Mouse (Mus musculus) right cerebral cortex, adult 18-20 months (tissue): ENCODE measurements around the gene Crtc1.

ENCODE experiments used
- DNase-seq: peaks from one replicate; pipeline ENCODE4 v3.0.0; 2022; ENCODE audit warnings: mixed read lengths

Gene Crtc1

DNA sequence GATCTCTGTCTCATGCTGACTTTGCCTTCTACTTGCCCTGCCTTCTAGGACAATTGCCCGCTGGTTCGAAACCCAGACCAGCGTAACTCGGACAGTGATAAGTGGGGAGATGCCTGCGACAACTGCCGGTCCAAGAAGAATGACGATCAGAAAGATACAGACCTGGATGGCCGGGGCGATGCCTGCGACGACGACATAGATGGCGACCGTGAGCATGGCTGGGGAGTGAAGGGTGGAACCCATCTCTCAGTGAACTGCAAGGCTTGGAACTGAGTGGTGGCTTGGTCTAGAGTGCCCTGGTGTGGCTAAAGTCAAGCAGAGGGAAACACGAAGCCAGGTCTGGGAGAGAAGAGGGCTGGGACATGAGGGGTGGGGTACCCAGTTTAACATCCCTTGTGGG is 62.3 kb downstream of the Crtc1 start:
- DNase-seq, result no peak

DNA sequence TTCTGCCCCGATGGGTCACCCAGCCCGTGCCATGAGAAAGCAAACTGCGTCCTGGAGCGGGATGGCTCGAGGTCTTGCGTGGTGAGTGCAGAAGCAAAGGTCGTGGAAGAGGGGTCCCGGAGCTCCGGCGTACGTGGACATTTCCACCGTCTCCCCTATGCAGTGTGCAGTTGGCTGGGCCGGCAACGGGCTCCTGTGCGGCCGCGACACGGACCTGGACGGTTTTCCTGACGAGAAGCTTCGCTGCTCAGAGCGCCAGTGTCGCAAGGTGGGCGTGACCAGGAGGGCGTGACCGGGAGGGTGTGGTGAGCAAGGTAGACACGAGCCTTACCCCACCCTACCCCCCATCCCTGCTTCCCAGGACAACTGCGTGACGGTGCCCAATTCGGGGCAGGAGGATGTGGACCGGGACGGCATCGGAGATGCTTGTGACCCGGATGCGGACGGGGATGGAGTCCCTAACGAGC is 63.1 kb downstream of the Crtc1 start:
- DNase-seq, result no peak

DNA sequence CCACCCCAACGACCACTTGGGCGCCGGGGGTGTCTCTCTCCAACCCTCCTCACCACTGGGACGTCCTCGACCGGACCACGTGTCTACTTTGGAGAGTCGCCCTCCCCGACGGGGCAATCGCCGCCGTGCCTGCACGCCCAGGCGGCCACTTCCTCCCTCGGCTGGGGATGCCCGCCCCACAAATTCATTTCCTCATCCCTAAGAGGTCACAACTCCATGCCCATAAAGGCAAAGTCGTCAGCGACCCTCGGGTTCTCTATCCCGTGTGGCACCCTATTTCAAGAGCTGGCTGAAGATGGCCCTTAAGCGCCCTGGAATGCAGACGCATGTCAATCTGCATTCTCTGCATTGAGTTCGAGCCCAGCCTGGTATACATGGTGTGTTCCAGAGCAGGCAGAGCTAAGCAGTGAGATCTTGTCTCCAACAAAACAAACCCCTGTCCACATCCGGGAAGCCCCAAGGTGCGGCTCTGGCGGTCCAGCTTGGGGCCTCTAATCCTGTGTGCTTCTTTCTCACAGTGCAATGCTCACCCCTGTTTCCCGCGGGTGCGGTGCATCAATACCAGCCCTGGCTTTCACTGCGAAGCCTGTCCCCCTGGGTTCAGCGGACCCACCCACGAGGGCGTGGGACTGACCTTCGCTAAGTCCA is 64.0 kb downstream of the Crtc1 start:
- DNase-seq, result no peak

DNA sequence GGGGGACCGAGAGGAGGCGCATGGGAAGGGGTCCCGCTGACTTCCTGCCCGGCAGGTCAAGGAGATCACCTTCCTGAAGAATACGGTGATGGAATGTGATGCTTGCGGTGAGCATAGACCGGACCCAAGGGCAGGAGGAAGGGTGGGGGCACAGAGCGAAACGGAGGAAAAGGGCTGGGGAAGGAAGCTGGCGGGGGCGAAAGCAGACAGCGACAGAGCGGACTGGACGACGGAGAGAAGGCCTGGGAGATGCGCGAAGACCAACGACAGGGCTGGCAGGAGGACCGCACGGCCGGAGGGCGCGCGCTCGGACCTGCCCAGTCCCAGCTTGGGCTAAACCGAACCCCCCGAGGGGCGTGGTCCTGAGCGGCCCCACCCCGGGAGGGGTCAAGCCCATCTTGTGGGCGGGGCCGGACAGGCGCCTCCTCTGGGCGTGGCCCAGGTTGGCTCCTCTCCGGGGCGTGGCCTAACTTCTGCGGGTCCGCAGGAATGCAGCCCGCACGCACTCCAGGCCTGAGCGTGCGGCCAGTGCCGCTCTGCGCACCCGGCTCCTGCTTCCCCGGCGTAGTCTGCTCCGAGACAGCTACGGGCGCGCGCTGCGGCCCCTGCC is 65.0 kb downstream of the Crtc1 start:
- no peak for DNase-seq

DNA sequence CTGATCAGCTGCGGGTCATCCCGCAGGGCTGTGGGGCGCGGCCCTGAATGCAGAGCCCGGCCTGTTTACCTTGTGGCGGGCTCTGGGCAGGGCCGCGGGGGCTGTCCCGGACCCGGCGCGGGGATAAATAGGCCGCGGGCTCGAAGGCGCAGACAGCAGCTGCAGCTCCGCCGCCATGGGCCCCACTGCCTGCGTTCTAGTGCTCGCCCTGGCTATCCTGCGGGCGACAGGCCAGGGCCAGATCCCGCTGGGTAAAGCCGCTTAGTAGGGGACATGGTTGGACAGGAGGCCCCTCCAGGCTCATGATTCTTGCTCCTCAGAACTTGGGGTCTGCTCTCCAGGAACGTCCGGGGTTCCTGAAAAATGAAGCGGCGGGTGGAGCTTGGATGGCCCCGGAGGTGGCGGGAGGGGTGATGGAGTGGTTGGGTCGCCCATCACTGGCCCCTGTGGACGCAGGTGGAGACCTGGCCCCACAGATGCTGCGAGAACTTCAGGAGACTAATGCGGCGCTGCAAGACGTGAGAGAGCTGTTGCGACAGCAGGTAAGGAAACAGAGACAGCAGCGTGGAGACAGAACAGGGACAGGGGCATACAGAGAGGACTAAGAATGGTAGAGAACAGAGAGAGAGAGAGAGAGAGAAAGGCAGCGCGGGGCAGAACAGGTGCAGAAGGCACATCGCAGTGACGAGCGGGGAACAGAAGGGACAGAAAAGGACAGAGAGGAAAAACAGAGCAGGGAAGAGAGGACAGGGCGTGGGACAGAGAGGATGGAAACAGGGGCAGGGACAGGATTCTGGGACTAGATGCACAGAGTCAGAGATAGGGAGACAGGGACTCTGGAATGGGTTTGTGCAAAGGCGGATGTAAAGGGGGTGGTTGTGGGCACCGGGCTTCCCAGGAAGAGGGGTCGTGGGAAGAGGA is 65.7 kb downstream of the Crtc1 start, which contains the start of gene Comp:
Comp (plus strand) TSS at position 162 of the 921 bp plus-strand sequence.
- DNase-seq, result no peak

DNA sequence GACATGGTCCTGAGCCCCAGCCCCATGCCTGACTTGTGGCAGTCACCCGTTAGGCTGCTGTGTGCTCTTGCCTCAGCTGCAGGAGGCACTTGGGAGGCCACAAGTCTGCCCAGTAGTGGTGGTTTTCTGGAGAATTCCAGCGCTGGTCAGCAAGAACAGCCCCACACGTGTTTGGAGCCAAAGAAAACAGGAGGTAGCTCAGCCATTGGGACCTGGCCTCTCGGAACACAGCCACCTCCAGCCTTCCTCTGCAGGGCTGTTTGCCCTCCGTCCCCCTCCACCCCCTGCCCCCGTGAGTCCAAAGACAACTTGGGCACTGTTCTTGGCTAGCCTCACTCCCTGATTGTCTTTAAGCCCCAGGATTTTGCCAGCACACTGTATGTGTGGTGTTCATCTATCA is 67.4 kb downstream of the Crtc1 start:
- no peak for DNase-seq

DNA sequence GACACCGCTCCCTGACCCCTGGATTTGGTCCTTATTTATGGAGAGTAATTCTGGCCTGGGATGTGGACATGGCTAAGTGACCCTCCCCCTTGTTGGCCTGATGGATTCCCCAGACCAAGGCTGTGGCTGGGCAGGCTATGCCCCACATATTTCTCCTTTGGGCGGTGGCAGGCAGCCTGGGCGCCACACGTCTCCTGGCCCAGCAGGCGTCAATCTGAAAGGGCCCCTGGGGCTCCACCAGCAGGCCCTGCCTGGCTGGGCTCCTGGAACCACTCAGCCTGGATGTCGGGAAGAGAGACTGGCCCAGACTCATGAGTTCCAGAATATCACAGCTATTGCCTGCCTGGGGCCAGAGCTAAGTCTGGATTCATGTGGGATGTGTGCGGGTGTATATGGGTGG is 68.9 kb downstream of the Crtc1 start:
- DNase-seq, result no peak

DNA sequence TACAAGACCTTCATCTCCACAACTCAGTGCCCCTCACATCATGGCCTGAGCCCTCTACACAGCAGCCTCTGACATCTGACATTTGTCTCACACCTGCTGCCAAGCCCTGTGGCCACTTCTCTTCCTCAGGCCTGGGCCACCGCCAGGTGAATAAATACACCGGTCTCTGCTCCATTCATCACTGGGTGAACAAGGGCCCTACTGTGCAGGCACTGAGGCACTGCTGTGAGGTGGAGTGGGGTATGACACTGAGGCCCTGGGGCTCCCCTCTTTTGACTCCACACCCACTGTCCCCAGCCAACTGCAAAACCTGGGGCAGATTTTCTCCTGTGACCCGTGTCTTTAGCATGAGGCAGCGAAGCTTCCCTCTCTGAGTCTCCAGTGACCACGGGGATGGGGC is 72.8 kb downstream of the Crtc1 start:
- no peak for DNase-seq

DNA sequence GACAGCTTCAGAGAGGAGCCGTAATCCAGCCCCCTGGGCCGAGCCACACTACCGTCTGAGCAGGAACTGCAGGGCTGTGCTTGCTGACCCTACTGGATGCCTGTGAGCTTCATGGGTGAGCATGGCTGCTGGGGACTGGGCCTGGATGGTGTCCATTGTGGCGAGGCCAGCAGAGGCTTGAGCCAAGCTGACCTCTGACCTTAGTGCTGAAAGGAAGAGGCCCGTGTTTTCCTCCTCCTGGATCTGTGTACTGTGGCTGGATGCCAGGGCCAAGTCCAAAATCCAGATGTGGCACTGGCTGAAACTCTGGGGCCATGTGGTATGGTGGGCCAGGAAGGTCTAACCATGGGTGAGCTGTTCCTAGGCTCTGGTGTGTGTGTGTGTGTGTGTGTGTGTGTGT is 75.3 kb downstream of the Crtc1 start:
- DNase-seq, result no peak

DNA sequence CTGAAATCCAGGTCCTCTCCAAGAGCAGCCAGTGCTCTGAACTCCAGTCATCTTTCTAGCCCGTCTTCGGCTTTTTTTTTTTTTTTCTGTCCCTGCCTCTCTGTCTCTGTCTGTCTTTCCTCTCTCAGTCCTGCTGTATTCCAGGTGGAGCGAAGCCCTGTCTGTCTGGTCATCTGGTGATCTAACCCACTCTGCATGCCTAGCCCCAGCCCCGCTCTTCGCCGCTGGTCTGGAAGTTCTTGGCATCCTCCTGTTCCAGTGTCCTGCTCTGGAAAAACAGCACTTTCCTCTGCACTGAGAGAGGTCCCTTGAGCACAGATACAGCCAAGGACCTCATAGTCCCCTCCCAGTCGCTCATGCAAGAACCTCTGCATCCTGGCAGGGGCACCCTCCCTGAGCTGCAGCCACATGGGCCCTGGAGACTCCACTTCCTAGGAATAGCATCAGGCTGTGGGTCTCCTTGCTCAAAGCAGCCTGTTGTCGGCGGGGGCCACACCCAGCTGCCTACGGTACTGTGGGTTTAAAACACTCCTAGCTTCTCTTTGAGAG is 77.8 kb downstream of the Crtc1 start:
- no peak for DNase-seq

DNA sequence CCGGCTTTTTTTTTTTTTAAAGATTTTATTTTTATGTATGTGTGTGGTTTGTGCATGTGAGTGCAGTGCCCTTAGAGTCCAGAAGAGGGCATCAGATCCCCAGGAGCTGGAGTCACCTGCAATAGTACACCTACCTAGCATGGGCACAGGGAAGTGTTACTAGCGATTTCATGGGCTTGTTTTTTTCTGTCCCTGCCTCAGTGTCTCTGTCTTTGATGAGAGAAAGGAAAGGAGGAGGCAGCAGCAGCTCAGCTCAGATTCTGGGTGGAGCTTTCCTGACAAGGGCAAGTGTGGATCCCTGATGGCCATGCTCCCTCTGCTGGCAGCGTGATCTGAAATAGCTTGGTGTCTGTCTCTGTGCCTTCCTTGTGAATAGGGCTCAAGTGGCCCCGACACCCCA is 78.6 kb downstream of the Crtc1 start:
- no peak for DNase-seq

DNA sequence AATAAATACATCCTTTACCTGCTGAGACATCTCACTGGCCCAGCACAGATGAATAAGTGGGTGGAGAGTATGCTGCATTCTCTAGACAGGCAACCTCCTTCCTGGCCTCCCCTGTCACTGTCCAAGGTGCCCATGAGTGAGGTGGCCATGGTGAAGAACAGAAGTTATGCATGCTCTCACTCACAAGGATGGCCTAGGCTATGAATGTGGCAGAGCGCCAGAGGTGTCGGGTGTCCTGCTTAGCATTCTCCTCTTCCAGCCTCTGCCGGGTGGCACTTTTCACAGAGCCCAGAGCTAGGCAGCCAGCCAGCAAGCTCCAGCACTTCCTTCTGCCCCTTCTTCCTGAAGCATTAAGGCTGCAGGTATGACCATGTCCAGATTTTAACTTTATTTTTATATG is 80.0 kb downstream of the Crtc1 start:
- DNase-seq, result no peak

DNA sequence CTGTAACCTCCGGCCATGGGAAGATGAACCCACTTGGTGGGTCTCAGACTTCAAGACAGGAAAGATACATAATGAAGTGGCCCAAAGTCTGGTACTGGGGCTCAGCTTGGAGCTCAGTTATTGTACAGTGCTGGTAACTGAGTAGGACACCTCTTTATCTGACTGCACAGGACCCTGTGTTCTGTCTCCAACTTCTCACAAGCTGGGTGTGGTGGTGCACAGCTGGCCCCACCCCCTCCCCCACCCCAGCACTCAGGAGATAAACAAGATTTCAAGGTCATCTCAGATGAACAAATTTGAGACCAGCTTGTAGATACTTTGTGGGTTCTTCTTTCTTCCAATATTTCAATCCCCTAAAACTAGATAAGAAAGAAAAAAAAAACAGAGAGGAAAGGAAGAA is 83.3 kb downstream of the Crtc1 start:
- DNase-seq, result no peak

DNA sequence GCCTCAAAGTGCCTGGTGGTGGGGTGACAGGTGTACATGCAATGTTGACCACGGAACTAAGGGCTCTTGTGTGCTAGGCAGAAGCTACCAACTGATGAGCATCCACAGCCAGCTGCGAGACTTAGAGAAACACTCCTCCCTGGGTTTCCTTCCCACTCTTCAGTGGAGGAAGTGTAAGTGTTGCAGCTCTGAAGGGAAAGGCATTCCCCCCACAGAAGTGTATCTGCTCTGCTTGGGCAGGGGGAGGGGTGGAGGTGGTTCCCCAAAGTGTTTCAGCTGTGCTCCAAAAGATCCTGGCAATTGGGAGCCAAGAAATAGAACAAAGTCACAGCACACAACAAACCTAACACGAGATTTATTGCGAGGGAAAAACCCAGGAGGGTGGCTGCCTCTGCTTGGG is 85.4 kb downstream of the Crtc1 start:
- DNase-seq, result peak; percentile 68

DNA sequence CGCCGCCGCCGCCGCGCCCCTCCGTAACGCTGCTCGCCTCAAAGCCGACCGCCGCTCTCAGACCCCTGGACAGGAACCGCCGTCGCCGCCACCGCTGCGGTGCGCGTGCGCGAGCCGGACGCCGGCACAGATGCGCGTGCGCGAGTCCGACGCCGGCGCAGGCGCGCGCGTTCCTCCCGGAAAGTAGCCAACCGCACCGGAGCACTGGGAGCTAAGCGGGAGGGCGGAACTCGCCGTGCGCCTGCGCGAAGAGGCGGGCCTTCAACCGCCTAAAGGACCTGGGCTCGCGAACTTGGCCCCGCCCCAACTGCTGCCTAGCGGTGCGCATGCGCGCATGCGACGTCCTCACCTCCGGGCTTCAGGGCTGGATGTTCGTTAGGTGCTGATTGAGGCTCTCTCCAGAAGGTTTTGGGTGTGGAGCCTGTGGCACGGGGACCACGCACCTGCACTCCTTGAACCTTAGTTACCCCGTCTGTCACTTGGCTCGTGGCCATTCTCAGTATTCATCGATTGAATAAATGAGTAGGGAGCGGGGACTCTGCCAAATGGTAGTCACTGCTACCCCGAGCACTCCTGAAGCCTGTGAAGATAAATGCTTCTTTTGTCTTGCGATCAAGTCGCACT is 86.1 kb downstream of the Crtc1 start, which contains the start of gene Upf1:
Upf1 (minus strand) TSS at position 85 of the 624 bp plus-strand sequence.
- peak; percentile 99 for DNase-seq

DNA sequence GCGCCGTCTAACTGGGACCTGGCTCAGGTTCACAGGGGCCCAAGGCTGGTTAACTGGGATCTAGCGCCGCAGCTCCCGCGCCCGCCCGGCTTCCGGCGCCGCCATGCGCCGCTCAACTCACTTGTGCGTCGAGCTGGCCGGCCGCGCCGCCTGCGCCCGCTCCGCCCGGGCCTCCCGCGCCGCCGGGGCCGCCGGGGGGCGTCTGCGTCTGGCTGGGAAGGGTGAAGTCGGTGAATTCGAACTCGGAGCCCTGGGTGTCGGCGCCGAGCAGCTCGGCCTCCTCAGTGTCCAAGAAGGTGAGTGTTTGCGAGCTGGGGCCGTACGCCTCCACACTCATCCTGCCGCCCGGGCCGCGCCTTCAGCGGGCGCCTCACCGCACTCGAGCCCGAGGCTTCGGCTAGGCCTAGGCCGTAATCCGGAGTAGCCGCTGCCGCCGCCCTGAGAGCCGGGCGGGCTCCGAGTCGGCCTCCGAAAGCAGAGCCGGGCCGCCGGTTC is 86.7 kb downstream of the Crtc1 start:
- DNase-seq, result no peak

DNA sequence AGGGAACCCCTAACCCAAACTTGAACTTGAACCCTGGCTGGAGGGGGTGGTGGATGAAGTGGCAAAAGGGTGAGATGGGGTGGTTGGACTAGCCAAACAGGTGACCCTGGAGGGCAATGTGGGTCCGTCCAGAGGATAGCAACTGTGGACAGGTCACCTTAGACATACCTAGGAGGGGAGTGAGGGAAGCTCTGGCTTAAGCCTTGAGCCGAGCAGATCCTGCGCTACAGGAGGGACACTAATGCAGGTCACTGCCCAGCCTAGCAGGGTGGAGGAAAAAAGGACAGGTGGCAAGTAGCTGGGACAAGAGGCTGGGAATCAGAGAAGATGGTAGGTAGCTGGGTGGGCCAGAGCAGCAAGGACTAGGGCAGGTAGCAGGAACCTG is 87.4 kb downstream of the Crtc1 start:
- DNase-seq, result no peak

DNA sequence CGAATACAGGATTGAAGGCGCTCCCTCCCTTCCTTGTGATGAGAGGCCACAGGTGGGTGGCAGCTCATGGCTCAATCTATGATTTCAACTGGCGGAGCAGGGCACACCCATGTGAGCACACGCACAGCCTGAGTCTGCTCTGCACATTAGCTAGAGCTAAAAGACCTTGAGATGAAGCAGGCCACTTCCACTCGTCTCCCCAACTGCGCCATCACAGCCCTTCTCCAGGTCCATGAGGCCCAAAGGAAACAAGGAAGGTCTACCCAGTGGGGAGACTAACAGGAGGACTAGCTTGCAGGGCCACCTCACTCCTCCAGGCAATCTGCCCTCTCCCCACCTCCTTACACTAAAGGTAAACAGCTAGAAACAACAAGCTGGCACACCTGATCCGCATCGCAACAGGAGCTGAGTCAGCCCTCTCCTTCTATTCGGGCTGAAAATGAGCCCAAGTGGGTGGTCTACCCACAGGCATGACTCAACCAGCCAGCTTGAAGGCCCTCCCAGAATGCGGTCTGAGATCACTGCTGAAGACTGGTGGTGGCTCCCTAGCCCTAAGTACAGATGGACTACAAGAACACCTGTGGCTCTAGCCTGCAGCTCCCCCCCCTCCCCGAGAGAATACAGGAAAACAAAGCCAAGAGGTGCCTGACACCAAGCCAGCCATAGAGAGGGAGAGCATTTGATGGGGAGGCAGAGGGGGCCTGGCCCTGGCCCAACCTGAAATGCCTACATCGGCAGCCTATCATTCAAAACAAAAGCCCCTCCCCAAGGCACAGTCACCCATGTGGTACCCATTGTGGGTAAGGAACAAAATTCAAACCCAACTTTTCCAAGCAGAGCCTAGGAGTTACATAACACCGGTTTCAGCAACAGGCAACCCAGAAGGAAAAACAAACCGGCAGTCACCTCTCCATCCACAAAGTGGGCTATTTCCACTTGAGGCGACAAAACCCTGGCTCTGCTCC is 88.1 kb downstream of the Crtc1 start:
- DNase-seq, result no peak

DNA sequence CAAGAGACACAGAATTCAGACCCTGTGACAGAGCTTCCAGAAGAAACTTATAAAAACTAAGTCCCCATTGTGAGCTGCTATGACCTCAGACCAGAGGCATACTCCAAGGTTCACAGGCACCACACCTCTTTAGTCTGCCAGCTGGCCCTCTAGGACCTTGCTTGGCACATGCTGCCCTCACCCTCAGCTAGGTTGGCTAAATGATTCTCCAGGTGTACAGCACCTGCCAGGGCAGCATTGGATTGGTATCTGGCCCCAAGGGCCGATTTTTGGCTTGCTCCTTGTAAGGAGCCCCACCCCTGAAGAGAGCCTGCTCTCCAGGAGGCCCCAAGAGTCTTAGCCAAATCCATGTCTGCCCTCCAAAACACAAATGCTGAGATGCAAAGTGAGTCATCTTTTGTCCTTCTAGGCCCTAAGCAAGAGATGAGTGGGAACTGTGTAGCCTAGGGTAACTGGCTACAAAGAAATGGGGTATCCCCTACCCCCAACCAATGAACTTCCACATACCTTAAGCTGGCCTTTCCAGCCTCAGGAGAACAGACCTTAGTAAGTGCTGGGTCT is 91.4 kb downstream of the Crtc1 start:
- DNase-seq, result no peak

DNA sequence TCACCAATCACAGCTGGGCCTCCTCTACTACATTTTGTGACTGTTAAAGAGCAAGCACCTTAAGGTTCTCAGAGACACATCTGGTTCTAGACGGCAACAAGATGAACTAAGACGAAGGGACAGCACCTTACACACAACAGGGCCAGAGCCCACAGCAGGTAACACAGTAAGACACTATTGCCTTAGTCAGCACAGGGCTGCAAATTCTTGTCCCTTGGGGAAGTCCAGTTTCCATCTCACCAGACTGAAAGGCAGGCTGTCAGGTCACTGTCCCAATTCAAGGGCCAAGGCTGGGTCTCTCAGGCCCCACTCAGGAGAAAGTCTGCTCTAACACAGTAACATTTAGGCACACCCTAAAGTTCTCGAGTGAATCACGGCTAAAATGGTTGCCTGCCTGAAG is 91.9 kb downstream of the Crtc1 start:
- no peak for DNase-seq

DNA sequence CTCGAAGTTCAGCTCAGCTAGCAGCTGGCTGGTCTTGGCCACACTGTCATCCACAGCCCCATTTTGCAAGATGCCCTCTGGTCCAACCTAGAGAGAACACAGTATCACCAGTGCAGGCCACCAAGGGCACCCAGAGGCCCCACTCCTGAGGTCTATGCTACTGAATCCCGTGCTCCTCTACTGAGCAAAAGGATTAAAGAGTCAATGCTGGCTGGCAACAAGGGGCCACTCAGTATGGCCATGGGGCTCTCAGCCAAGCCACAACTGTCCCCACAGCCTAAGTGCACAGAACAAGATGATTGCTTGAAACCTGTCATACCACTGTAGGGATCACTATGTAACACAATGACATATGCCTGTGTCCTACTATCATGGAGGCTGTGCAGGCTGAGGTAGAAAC is 95.1 kb downstream of the Crtc1 start:
- no peak for DNase-seq
